Mouse (Mus musculus) MEL (cell line): Measurements from ENCODE around the gene Rbm47. TPM values are rescaled to one million over a fixed set of nuclear protein-coding genes. Genes with fewer than 3 reads are reported as not detected.

Experiments
- DNase-seq: peaks from one replicate; pipeline ENCODE4 v3.0.0; 2011; ENCODE audit warnings: low read depth, low spot score
- H3K27ac ChIP-seq: 2 replicates; pipeline ENCODE4 v1.5.1; 2012; ENCODE audit warnings: low read depth, mild to moderate bottlenecking, control low read depth, low read length, moderate library complexity; ENCODE audit not compliant: control insufficient read depth
- H3K27me3 ChIP-seq, 2 experiments: fragments of 150-350 bp in 1 of 2; sonication (generic) in 1 of 2; 2 replicates each; pipeline ENCODE4 v1.6.1; 2012; ENCODE audit warnings: low read length in 2 of 2, mild to moderate bottlenecking in 2 of 2, improper control_type of control experiment in 1 of 2, moderate library complexity in 1 of 2; ENCODE audit not compliant: insufficient read depth in 2 of 2, control insufficient read depth in 1 of 2
- H3K36me3 ChIP-seq, 2 experiments: 2 replicates each; pipeline ENCODE4 v1.6.1; 2012 to 2014; ENCODE audit warnings: low read length in 2 of 2, improper control_type of control experiment in 1 of 2, inconsistent platforms in 1 of 2, mild to moderate bottlenecking in 1 of 2; ENCODE audit not compliant: insufficient read depth in 2 of 2, control insufficient read depth in 1 of 2
- H3K4me1 ChIP-seq, 2 experiments: fragments of 150-350 bp in 1 of 2; sonication (generic) in 1 of 2; 2 replicates each; pipeline ENCODE4 v1.6.1; 2012; ENCODE audit warnings: low read length in 2 of 2, improper control_type of control experiment in 1 of 2, mild to moderate bottlenecking in 1 of 2; ENCODE audit not compliant: insufficient read depth in 2 of 2, control insufficient read depth in 1 of 2
- H3K4me3 ChIP-seq, 2 experiments: fragments of 150-350 bp in 1 of 2; sonication (generic) in 1 of 2; 2 replicates each; pipeline ENCODE4 v1.5.1; 2012; ENCODE audit warnings: low read depth in 2 of 2, low read length in 2 of 2, mild to moderate bottlenecking in 2 of 2, moderate library complexity in 2 of 2, control low read depth in 1 of 2, improper control_type of control experiment in 1 of 2; ENCODE audit not compliant: control insufficient read depth in 1 of 2, insufficient read depth in 1 of 2
- H3K79me2 ChIP-seq: 2 replicates; pipeline ENCODE4 v1.6.1; 2012; ENCODE audit warnings: mild to moderate bottlenecking, low read length, moderate library complexity; ENCODE audit not compliant: control insufficient read depth, poor library complexity, insufficient read depth
- H3K9ac ChIP-seq: 2 replicates; pipeline ENCODE4 v1.6.1; 2012; ENCODE audit warnings: low read depth, mild to moderate bottlenecking, control low read depth, low read length, moderate library complexity; ENCODE audit not compliant: control insufficient read depth, poor library complexity, severe bottlenecking
- H3K9me3 ChIP-seq: fragments of 150-350 bp; sonication (generic); replicated peaks from 2 replicates; pipeline ENCODE4 v1.6.1; 2012; ENCODE audit warnings: mild to moderate bottlenecking, low read length, improper control_type of control experiment, moderate library complexity; ENCODE audit not compliant: insufficient read depth
- E2F4 ChIP-seq: IDR thresholded peaks from 2 replicates; pipeline ENCODE4 v1.6.1; 2011; ENCODE audit warnings: low read depth, low read length, improper control_type of control experiment, borderline replicate concordance
- ELF1 ChIP-seq: IDR thresholded peaks from 2 replicates; pipeline ENCODE4 v1.6.1; 2014; ENCODE audit warnings: low read depth, mild to moderate bottlenecking, inconsistent platforms, low read length, improper control_type of control experiment, moderate library complexity
- ETS1 ChIP-seq: IDR thresholded peaks from 2 replicates; pipeline ENCODE4 v1.6.1; 2012; ENCODE audit warnings: low read depth, mild to moderate bottlenecking, inconsistent platforms, low read length, improper control_type of control experiment, moderate library complexity
- HCFC1 ChIP-seq: IDR thresholded peaks from 2 replicates; pipeline ENCODE4 v1.6.1; 2012; ENCODE audit warnings: low read depth, mild to moderate bottlenecking, inconsistent platforms, low read length, improper control_type of control experiment, moderate library complexity
- KAT2A ChIP-seq: conservative IDR thresholded peaks from 2 replicates; pipeline ENCODE4 v1.6.1; 2012; ENCODE audit warnings: low read depth, low read length, improper control_type of control experiment, inconsistent platforms
- MXI1 ChIP-seq: IDR thresholded peaks from 2 replicates; pipeline ENCODE4 v1.6.1; 2011; ENCODE audit warnings: mild to moderate bottlenecking, low read depth, low read length, improper control_type of control experiment
- MYC ChIP-seq: IDR thresholded peaks from 2 replicates; pipeline ENCODE4 v1.6.1; 2011; ENCODE audit warnings: low read depth, mild to moderate bottlenecking, low read length, improper control_type of control experiment, moderate library complexity
- NELFE ChIP-seq: IDR thresholded peaks from 2 replicates; pipeline ENCODE4 v1.6.1; 2011; ENCODE audit warnings: low read depth, low read length, improper control_type of control experiment
- POLR2AphosphoS2 ChIP-seq: IDR thresholded peaks from 2 replicates; pipeline ENCODE4 v1.6.1; 2011; ENCODE audit warnings: low read length, improper control_type of control experiment
- TAL1 ChIP-seq: IDR thresholded peaks from 2 replicates; pipeline ENCODE4 v1.6.1; 2012; ENCODE audit warnings: mild to moderate bottlenecking, inconsistent platforms, low read length, moderate library complexity, mixed read lengths
- UBTF ChIP-seq: IDR thresholded peaks from 2 replicates; pipeline ENCODE4 v1.6.1; 2012; ENCODE audit warnings: low read depth, mild to moderate bottlenecking, inconsistent platforms, low read length, improper control_type of control experiment, moderate library complexity, borderline replicate concordance; ENCODE audit not compliant: insufficient read depth
- USF1 ChIP-seq: IDR thresholded peaks from 2 replicates; pipeline ENCODE4 v1.6.1; 2014; ENCODE audit warnings: low read depth, mild to moderate bottlenecking, inconsistent platforms, low read length, improper control_type of control experiment, moderate library complexity
- ZKSCAN1 ChIP-seq: IDR thresholded peaks from 2 replicates; pipeline ENCODE4 v1.6.1; 2012; ENCODE audit warnings: low read depth, mild to moderate bottlenecking, inconsistent platforms, low read length, improper control_type of control experiment, moderate library complexity
- polyA plus RNA-seq, 2 experiments: library from polyadenylated mRNA; stranded (reverse) in 1 of 2; unstranded in 1 of 2; fragments of >175 nt in 1 of 2; fragments of >200 nt in 1 of 2; gene quantifications; 2 replicates each; pipeline versions ENCODE4 v1.2.1 to v1.2.4; 2012; ENCODE audit warnings: low replicate concordance in 2 of 2, low read depth in 1 of 2; ENCODE audit not compliant: insufficient read length in 2 of 2, insufficient read depth in 1 of 2, missing spikeins in 1 of 2
- total RNA-seq: library from RNA; depleted of rRNA; stranded (reverse); fragments of 300-350 nt; gene quantifications from 2 replicates; pipeline ENCODE4 v1.2.3, GENCODE M21; 2012

The Rbm47 gene
- total and polyA plus RNA-seq, 3 experiments, result not detected

GRCm38 (mm10) chr5:66046356-66046755 is 126.6 kb downstream of the Rbm47 start:
- no peaks in the 10 kb centered on the region for H3K36me3 ChIP-seq
- no peaks in the 10 kb centered on the region for H3K4me1 ChIP-seq
- no peak for DNase-seq
- no peak for TF ChIP-seq NELFE
- no peak for TF ChIP-seq E2F4
- no peak for TF ChIP-seq KAT2A
- TF ChIP-seq, all 39 proteins: peak for 0
- H3K4me3 ChIP-seq, result no peak overlapping the region
- H3K9ac ChIP-seq, result no peak overlapping the region
- H3K79me2 ChIP-seq, result no peaks in the 10 kb centered on the region
- H3K9me3 ChIP-seq, result no peaks in the 10 kb centered on the region
- peaks cover 0 to 2% of the 10 kb centered on the region in 2 experiments; a peak in 1 of 4 replicates for H3K27me3 ChIP-seq
- H3K27ac ChIP-seq, result no peak overlapping the region

- no peak for TF ChIP-seq KAT2A
- TF ChIP-seq ELF1, result no peak
- no peak for TF ChIP-seq TAL1
- TF ChIP-seq MXI1, result no peak
- no peak for TF ChIP-seq ZKSCAN1
- TF ChIP-seq MYC, result no peak
- TF ChIP-seq HCFC1, result no peak
- Histone ChIP-seq H3K4me3 (no peak overlapping the region), H3K36me3 (no peaks in the 10 kb centered on the region), H3K9ac (no peak overlapping the region), H3K27ac (no peak overlapping the region), H3K9me3 (no peaks in the 10 kb centered on the region), H3K27me3 (peaks cover 0 to 2% of the 10 kb centered on the region in 2 experiments; a peak in 1 of 4 replicates), H3K79me2 (no peaks in the 10 kb centered on the region), H3K4me1 (no peaks in the 10 kb centered on the region)
- DNase-seq, result no peak
These were observed 129.0 kb downstream of the Rbm47 start for GRCm38 (mm10) chr5:66043897-66044296.

GRCm38 (mm10) chr5:66042651-66043340 is 130.1 kb downstream of the Rbm47 start:
- Histone ChIP-seq H3K27me3 (peaks cover 0 to 2% of the 10 kb centered on the region in 2 experiments; a peak in 1 of 4 replicates), H3K9ac (no peak overlapping the region), H3K79me2 (no peaks in the 10 kb centered on the region), H3K36me3 (no peaks in the 10 kb centered on the region), H3K27ac (no peak overlapping the region), H3K9me3 (no peaks in the 10 kb centered on the region), H3K4me1 (no peaks in the 10 kb centered on the region), H3K4me3 (no peak overlapping the region)
- no peak for DNase-seq
- TF ChIP-seq UBTF (no peak), POLR2AphosphoS2 (no peak), ETS1 (no peak), NELFE (no peak), USF1 (0 out of 2 replicates have a peak, but pooled peaks have one; percentile 15), TAL1 (no peak)
